Mouse (Mus musculus) liver, adult 2 months (tissue): Measurements from ENCODE around the gene Fbxl2. TPM values are rescaled to one million over a fixed set of nuclear protein-coding genes. Genes with fewer than 3 reads are reported as not detected.
A peak's percentile ranks its signal among the peaks of the same experiment; 100 is the strongest.

Experiments used
- DNase-seq: peaks from one replicate; pipeline ENCODE4 v3.0.0-alpha.2; 2011; ENCODE audit warnings: low read depth, low spot score; ENCODE audit errors: extremely low read depth
- H3K27ac ChIP-seq: fragments of 200-500 bp; replicated peaks from 2 replicates; pipeline ENCODE4 v1.5.1; 2012; ENCODE audit warnings: low read depth, mild to moderate bottlenecking, control low read depth, inconsistent platforms, low read length; ENCODE audit not compliant: insufficient read depth
- H3K27me3 ChIP-seq: fragments of 200-500 bp; 2 replicates; pipeline ENCODE4 v1.6.1; 2012; ENCODE audit warnings: mild to moderate bottlenecking, moderate library complexity, low read length, inconsistent platforms; ENCODE audit not compliant: control insufficient read depth, insufficient read depth
- H3K36me3 ChIP-seq: fragments of 200-500 bp; 2 replicates; pipeline ENCODE4 v1.6.1; 2012; ENCODE audit warnings: low read length, inconsistent platforms; ENCODE audit not compliant: control insufficient read depth, insufficient read depth
- H3K4me1 ChIP-seq: fragments of 200-500 bp; 2 replicates; pipeline ENCODE4 v1.6.1; 2011; ENCODE audit warnings: low read length; ENCODE audit not compliant: control insufficient read depth, insufficient read depth
- H3K4me3 ChIP-seq: fragments of 200-500 bp; 2 replicates; pipeline ENCODE4 v1.5.1; 2011; ENCODE audit warnings: low read depth, mild to moderate bottlenecking, control low read depth, low read length, moderate library complexity; ENCODE audit not compliant: insufficient read depth
- H3K79me2 ChIP-seq: fragments of 200-500 bp; 2 replicates; pipeline ENCODE4 v1.6.1; 2012; ENCODE audit warnings: inconsistent platforms, mild to moderate bottlenecking, low read length, moderate library complexity; ENCODE audit not compliant: control insufficient read depth, insufficient read depth
- H3K9ac ChIP-seq: fragments of 200-500 bp; 2 replicates; pipeline ENCODE4 v1.6.1; 2012; ENCODE audit warnings: low read depth, mild to moderate bottlenecking, control low read depth, inconsistent platforms, low read length
- CTCF ChIP-seq: fragments of 200-500 bp; IDR thresholded peaks from 2 replicates; pipeline ENCODE4 v1.5.1; 2011; ENCODE audit warnings: low read depth, low read length, control low read depth
- POLR2A ChIP-seq: fragments of 200-500 bp; IDR thresholded peaks from 2 replicates; pipeline ENCODE4 v1.6.1; 2011; ENCODE audit warnings: low read length, control low read depth; ENCODE audit not compliant: insufficient read depth; ENCODE audit errors: extremely low read depth
- WGBS: fragments of 180-500 bp; shearing (Covaris S2); methylation state at CpG from one replicate; pipeline ENCODE4 v1.1.7; 2018; 5-methylcytosine and 5-hydroxymethylcytosine counted together
- polyA plus RNA-seq: library from polyadenylated mRNA; depleted of rRNA; stranded (reverse); fragments of >200 nt; gene quantifications from 2 replicates; pipeline ENCODE4 v1.2.3, GENCODE M21; 2012
- total RNA-seq: library from RNA; depleted of rRNA; stranded (reverse); fragments of >200 nt; gene quantifications from 2 replicates; pipeline ENCODE4 v1.2.3, GENCODE M21; 2014

Gene Fbxl2
- total and polyA plus RNA-seq, 2 experiments = 0.34 TPM; not detected in 1

GRCm38 (mm10) chr9:114073681-114074080 lies 27.7 kb upstream of the Fbxl2 start:
- no peak for TF ChIP-seq POLR2A
- no peak for TF ChIP-seq CTCF
- Histone ChIP-seq H3K4me3 (no peak overlapping the region), H3K27me3 (no peaks in the 10 kb centered on the region), H3K4me1 (no peaks in the 10 kb centered on the region), H3K9ac (no peak overlapping the region), H3K36me3 (no peaks in the 10 kb centered on the region), H3K79me2 (no peaks in the 10 kb centered on the region), H3K27ac (no peak overlapping the region)
- 79% methylated on average over 19 of the region's 19 CpGs for WGBS
- no peak for DNase-seq

- no peaks in the 10 kb centered on the region for H3K27me3 ChIP-seq
- H3K27ac ChIP-seq = no peak overlapping the region
- H3K4me3 ChIP-seq = no peak overlapping the region
- TF ChIP-seq CTCF (no peak), POLR2A (no peak)
- no peaks in the 10 kb centered on the region for H3K36me3 ChIP-seq
- no peaks in the 10 kb centered on the region for H3K4me1 ChIP-seq
- H3K79me2 ChIP-seq = no peaks in the 10 kb centered on the region
- WGBS = 16% methylated on average over 6 of the region's 6 CpGs
- H3K9ac ChIP-seq = no peak overlapping the region
- peak; percentile 5 for DNase-seq
Measured at GRCm38 (mm10) chr9:114069372-114069771, 23.4 kb upstream of the Fbxl2 start.

GRCm38 (mm10) chr9:114068494-114069053 lies 22.6 kb upstream of the Fbxl2 start:
- DNase-seq = no peak
- H3K27ac ChIP-seq = no peak overlapping the region
- H3K4me1 ChIP-seq = no peaks in the 10 kb centered on the region
- H3K27me3 ChIP-seq = no peaks in the 10 kb centered on the region
- no peak overlapping the region for H3K4me3 ChIP-seq
- no peaks in the 10 kb centered on the region for H3K36me3 ChIP-seq
- no peaks in the 10 kb centered on the region for H3K79me2 ChIP-seq
- 57% methylated on average over 12 of the region's 12 CpGs for WGBS
- H3K9ac ChIP-seq = no peak overlapping the region
- TF ChIP-seq CTCF (no peak), POLR2A (no peak)

- no peaks in the 10 kb centered on the region for H3K4me1 ChIP-seq
- H3K79me2 ChIP-seq = no peaks in the 10 kb centered on the region
- no peak for TF ChIP-seq POLR2A
- TF ChIP-seq CTCF = no peak
- peaks cover 10% of the 10 kb centered on the region for H3K27me3 ChIP-seq
- no peak for DNase-seq
- no peak within 1 kb of the TSS for H3K9ac ChIP-seq
- H3K4me3 ChIP-seq = no peak within 1 kb of the TSS
- WGBS = 2% methylated on average over 60 of the region's 60 CpGs
- no peak within 1 kb of the TSS for H3K27ac ChIP-seq
- no peaks in the 10 kb centered on the region for H3K36me3 ChIP-seq
Measured at GRCm38 (mm10) chr9:114057090-114057796, 11.3 kb upstream of the Fbxl2 start, which contains the start of gene Susd5. TSS of gene Susd5 (plus strand) at chr9:114057140.

- Histone ChIP-seq H3K79me2 (no peaks in the 10 kb centered on the region), H3K27me3 (peaks cover 10% of the 10 kb centered on the region), H3K9ac (no peak overlapping the region), H3K27ac (no peak overlapping the region), H3K4me3 (no peak overlapping the region), H3K4me1 (no peaks in the 10 kb centered on the region), H3K36me3 (no peaks in the 10 kb centered on the region)
- TF ChIP-seq POLR2A (no peak), CTCF (no peak)
- WGBS = 48% methylated on average over 6 of the region's 6 CpGs
- DNase-seq = no peak
Measured at GRCm38 (mm10) chr9:114052866-114053265, 6.9 kb upstream of the Fbxl2 start.

- no peak overlapping the region for H3K27ac ChIP-seq
- no peaks in the 10 kb centered on the region for H3K79me2 ChIP-seq
- no peak overlapping the region for H3K9ac ChIP-seq
- no peak overlapping the region for H3K4me3 ChIP-seq
- H3K36me3 ChIP-seq = no peaks in the 10 kb centered on the region
- no peak for TF ChIP-seq CTCF
- TF ChIP-seq POLR2A = no peak
- 83% methylated on average over 4 of the region's 4 CpGs for WGBS
- no peaks in the 10 kb centered on the region for H3K4me1 ChIP-seq
- peaks cover 2% of the 10 kb centered on the region; the same call in 1 of the 2 replicates for H3K27me3 ChIP-seq
- no peak for DNase-seq
Measured at GRCm38 (mm10) chr9:114052031-114052430, 6.0 kb upstream of the Fbxl2 start.
